Comparison of ENCODE assay signal across 32 mouse cellular contexts in the genomic region with DNA sequence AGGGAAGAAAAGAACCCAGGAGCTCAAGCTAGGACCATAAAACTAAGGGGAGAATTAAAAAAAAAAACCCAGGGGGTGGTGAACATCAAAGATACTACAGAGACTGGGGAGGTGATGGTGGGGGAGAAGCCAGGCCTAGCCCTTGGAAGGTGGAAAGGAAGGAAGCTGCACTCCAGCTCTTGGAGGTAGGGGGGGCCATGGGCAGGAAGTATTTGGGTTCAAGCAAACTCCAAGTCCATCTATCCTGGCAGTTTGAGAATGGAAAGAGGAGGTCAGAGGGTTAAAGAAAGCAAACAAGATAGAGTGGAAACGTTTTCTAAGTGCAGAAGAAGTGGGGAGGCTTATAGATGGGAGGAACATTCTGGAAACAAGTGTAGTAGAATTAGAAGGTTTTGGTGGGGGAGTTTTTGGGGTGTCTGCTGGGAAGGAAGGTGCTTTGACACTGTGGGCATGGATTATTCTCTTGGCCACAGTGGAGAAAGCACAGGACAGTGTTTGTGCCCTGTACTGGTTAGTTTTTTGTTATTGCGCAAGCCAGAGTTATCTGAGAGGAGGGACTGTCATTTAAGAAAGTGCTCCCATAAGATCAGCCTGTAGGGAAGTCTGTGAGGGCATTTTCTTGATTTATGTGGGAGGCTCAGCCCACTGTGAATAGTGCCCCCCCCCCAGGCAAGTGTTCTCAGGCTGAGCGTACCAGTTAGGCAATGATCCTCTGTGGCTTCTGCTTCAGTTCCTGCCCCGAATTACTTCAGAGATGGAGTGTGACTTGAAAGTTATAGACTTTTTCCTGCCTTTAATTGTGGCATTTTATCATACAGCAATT. TPM values are rescaled to one million over a fixed set of nuclear protein-coding genes. Genes with fewer than 3 reads are reported as not detected.
DNase-seq lines count a peak whose midpoint lies in the region; ATAC-seq lines count a peak whose summit lies in the region.
"Had no signal": no experiment of that assay in that cellular context is flagged by ENCODE, and none has a peak within 500 bp of the region (broad histone marks: within the 10 kb centered on the region; RNA-seq: fewer than 3 reads in every experiment).

No protein-coding gene starts in this region.

- H3K4me3 ChIP-seq in heart, embryonic 11.5 days (ENCODE audit: low read depth, low read length): no peak overlapping the region
- no peak overlapping the region for H3K4me3 ChIP-seq in kidney, embryonic 15.5 days (replicated peaks)
- H3K4me3 ChIP-seq: embryonic facial prominence, embryonic 10.5 days; hindbrain, embryonic 13.5 days; megakaryocyte, embryonic 14.5 days; midbrain, embryonic 13.5 days had no signal

- no peak for ATAC-seq in heart, embryonic 11.5 days (replicated peaks; ENCODE audit: insufficient number of reproducible peaks, low FRiP score, low TSS enrichment)
- no peak for ATAC-seq in kidney, embryonic 15.5 days (replicated peaks; ENCODE audit: low FRiP score)
- peak; percentile 62 for ATAC-seq in granulocyte monocyte progenitor cell, adult 5-6 weeks (replicated peaks; ENCODE audit: poor library complexity, severe bottlenecking)
- ATAC-seq: forebrain, postnatal 0 days; midbrain, embryonic 13.5 days had no signal

- H3K4me2 ChIP-seq in heart, embryonic 11.5 days: no peak overlapping the region
- H3K4me2 ChIP-seq in kidney, embryonic 15.5 days: no peak overlapping the region
- H3K4me2 ChIP-seq: hindbrain, embryonic 13.5 days; midbrain, embryonic 13.5 days had no signal

- no peak overlapping the region for H3K9ac ChIP-seq in heart, embryonic 11.5 days (ENCODE audit: low read depth, low read length)
- H3K9ac ChIP-seq in kidney, embryonic 15.5 days: no peak overlapping the region
- H3K9ac ChIP-seq: forebrain, postnatal 0 days; hindbrain, embryonic 13.5 days; liver, embryonic 14.5 days; midbrain, embryonic 13.5 days had no signal

- H3K36me3 ChIP-seq in heart, embryonic 11.5 days (ENCODE audit: control insufficient read depth, insufficient read depth, low read length): no peaks in the 10 kb centered on the region
- no peaks in the 10 kb centered on the region for H3K36me3 ChIP-seq in kidney, embryonic 15.5 days
- H3K36me3 ChIP-seq: embryonic facial prominence, embryonic 10.5 days; hindbrain, embryonic 13.5 days; midbrain, embryonic 13.5 days had no signal

- WGBS in heart, embryonic 11.5 days (ENCODE audit: insufficient replicate concordance): 55% methylated on average over 4 of the region's 4 CpGs
- 22% methylated on average over 4 of the region's 4 CpGs for WGBS in kidney, embryonic 15.5 days

- no peaks in the 10 kb centered on the region; the same call in 1 of the 2 replicates for H3K27me3 ChIP-seq in heart, embryonic 11.5 days (ENCODE audit: control insufficient read depth, insufficient read depth, low read length)
- no peaks in the 10 kb centered on the region for H3K27me3 ChIP-seq in kidney, embryonic 15.5 days
- H3K27me3 ChIP-seq: hindbrain, embryonic 13.5 days; midbrain, embryonic 13.5 days had no signal

- no peaks in the 10 kb centered on the region for H3K9me3 ChIP-seq in heart, embryonic 11.5 days (replicated peaks; ENCODE audit: control insufficient read depth, low read length)
- H3K9me3 ChIP-seq in kidney, embryonic 15.5 days (replicated peaks): no peaks in the 10 kb centered on the region
- H3K9me3 ChIP-seq: embryonic facial prominence, embryonic 10.5 days; hindbrain, embryonic 13.5 days; midbrain, embryonic 13.5 days had no signal

- H3K4me1 ChIP-seq in heart, embryonic 11.5 days (ENCODE audit: control insufficient read depth, insufficient read depth, low read length): no peaks in the 10 kb centered on the region
- H3K4me1 ChIP-seq in kidney, embryonic 15.5 days: peaks cover 7% of the 10 kb centered on the region
- H3K4me1 ChIP-seq: embryonic facial prominence, embryonic 10.5 days; hindbrain, embryonic 13.5 days; midbrain, embryonic 13.5 days had no signal

- peak overlapping the region; percentile 43; the same call in 1 of the 2 replicates for H3K27ac ChIP-seq in heart, embryonic 11.5 days (ENCODE audit: low read depth, low read length)
- peak overlapping the region; percentile 30; the same call in 1 of the 2 replicates for H3K27ac ChIP-seq in kidney, embryonic 15.5 days
- H3K27ac ChIP-seq: embryonic facial prominence, embryonic 10.5 days; hindbrain, embryonic 13.5 days; liver, embryonic 14.5 days; midbrain, embryonic 13.5 days had no signal

- DNase-seq in heart, adult 18-20 months: no peak
- no peak for DNase-seq in kidney, postnatal 25 days
- DNase-seq in 416B (ENCODE audit: low read depth): peak; percentile 74
- no peak for DNase-seq in testis, postnatal 14 days (ENCODE audit: low spot score)
- DNase-seq: adrenal gland, adult 2 months; B cell, adult 2 months; cerebellum, adult 11 months; cerebellum, adult 9-11 months; forebrain, postnatal 0 days; gastrocnemius, postnatal 25 days; kidney, adult 18-20 months; layer of hippocampus, adult 9-11 months; lung, postnatal 10 days had no signal

RNA-seq across cellular contexts. Expression of a gene that starts 3.7 kb away (rescaled TPM):
- not detected in 2 replicates for polyA plus RNA-seq in heart, embryonic 11.5 days (2014; fragmentation: Nextera tagmentation; extraction: Ambion mirVana)
- not detected for total RNA-seq in heart, adult 18-20 months (2021)
- not detected in 2 replicates for polyA plus RNA-seq in kidney, embryonic 15.5 days (2015; fragmentation: Nextera tagmentation; extraction: Ambion mirVana)
- total RNA-seq in granulocyte monocyte progenitor cell, adult 5-6 weeks (2014; fragmentation: Nextera tagmentation): not detected in 2 replicates
- not detected in 2 replicates for total RNA-seq in granulocyte monocyte progenitor cell, adult 5-6 weeks (2017)
- total RNA-seq: adrenal gland, adult 2 months; adrenal gland, postnatal 4 days; forebrain, postnatal 0 days; gastrocnemius, postnatal 25 days; left cerebral cortex, adult 18-20 months; left cerebral cortex, postnatal 36 days; MEL; monocyte, adult 5-6 weeks had no signal
- polyA plus RNA-seq: adrenal gland, adult 2 months; embryonic facial prominence, embryonic 10.5 days; forebrain, postnatal 0 days; heart, postnatal 0 days; hindbrain, embryonic 13.5 days; large intestine, adult 2 months; limb, embryonic 14.5 days; liver, embryonic 14.5 days; midbrain, embryonic 13.5 days; neural tube, embryonic 11.5 days; small intestine, adult 2 months; urinary bladder, adult 2 months had no signal

RNA-seq across cellular contexts. Expression of a gene that starts 8.9 kb away (rescaled TPM):
- 11.9 and 16.4 TPM in 2 replicates for polyA plus RNA-seq in heart, embryonic 11.5 days (2014; fragmentation: Nextera tagmentation; extraction: Ambion mirVana)
- total RNA-seq in heart, adult 18-20 months (2021): under 1 TPM; 0.18 to 0.30 TPM
- 5.9 and 7.2 TPM in 2 replicates for polyA plus RNA-seq in kidney, embryonic 15.5 days (2015; fragmentation: Nextera tagmentation; extraction: Ambion mirVana)
- total RNA-seq in granulocyte monocyte progenitor cell, adult 5-6 weeks (2014; fragmentation: Nextera tagmentation): 0.21 TPM in 1 of 2 replicates, not detected in the other
- total RNA-seq in granulocyte monocyte progenitor cell, adult 5-6 weeks (2017): 0.22 and 1.5 TPM in 2 replicates
- total RNA-seq: monocyte, adult 5-6 weeks had no signal

RNA-seq across cellular contexts. Expression of a gene that starts 58.2 kb away (rescaled TPM):
- polyA plus RNA-seq in heart, embryonic 11.5 days (2014; fragmentation: Nextera tagmentation; extraction: Ambion mirVana): 41.6 and 52.1 TPM in 2 replicates
- total RNA-seq in heart, adult 18-20 months (2021): 10 to 100 TPM; 29.3 to 38.4 TPM
- 44.1 and 45.0 TPM in 2 replicates for polyA plus RNA-seq in kidney, embryonic 15.5 days (2015; fragmentation: Nextera tagmentation; extraction: Ambion mirVana)
- total RNA-seq in granulocyte monocyte progenitor cell, adult 5-6 weeks (2014; fragmentation: Nextera tagmentation): 56.9 and 57.9 TPM in 2 replicates
- total RNA-seq in granulocyte monocyte progenitor cell, adult 5-6 weeks (2017): 44.0 and 45.4 TPM in 2 replicates
